Mouse (Mus musculus): ENCODE measurements around the gene Lrpap1.

DNA sequence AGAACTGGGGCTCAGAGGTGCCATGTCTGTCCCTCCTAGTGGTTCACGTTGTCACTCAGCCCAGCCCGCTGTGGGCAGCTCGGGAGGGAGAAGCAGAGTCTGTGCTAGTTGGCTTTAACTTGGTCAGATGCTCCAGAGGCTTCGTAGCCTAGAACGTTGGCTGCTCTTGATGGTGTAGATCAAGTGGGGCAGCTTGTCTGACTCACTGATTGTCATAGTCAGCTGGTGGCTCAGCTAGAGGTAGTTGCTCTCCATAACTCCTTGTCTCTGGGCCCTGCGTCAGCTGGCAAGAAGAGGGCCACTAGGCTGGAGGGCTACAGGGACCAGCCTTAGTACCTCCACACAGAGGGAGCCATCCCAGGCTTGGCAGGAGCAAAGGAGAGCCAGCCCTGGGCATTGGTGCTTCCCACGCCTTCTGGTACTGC is 24.2 kb upstream of the Lrpap1 start:
- TF ChIP-seq POLR2A (IDR thresholded peaks at IDR 0.05; ENCODE audit: extremely low read depth, insufficient read depth, low read length) (no peak), CTCF (IDR thresholded peaks at IDR 0.05; ENCODE audit: extremely low read depth, insufficient read depth, low read length) (no peak)
